Mouse (Mus musculus) lung, postnatal 25 days (tissue): ENCODE measurements around the gene Ctsq.
"Not testable (repeated sequence)": the region's sequence is repeated elsewhere in the genome, so short reads cannot be mapped to it uniquely, and the experiment has no call there.

Experiments used
- DNase-seq: peaks from one replicate; pipeline ENCODE4 v3.0.0; 2022; ENCODE audit warnings: low spot score

The Ctsq gene

GRCm38 (mm10) chr13:61040531-61040930 lies at the start of gene Ctsq:
Ctsq (minus strand) TSS chr13:61040631.
- DNase-seq, result no peak

GRCm38 (mm10) chr13:61022785-61023184 lies 17.6 kb downstream of the Ctsq start:
- DNase-seq, result no peak

GRCm38 (mm10) chr13:61021844-61022243 lies 18.6 kb downstream of the Ctsq start:
- no peak for DNase-seq

GRCm38 (mm10) chr13:61010171-61010570 lies 30.3 kb downstream of the Ctsq start:
- no peak for DNase-seq

- no peak for DNase-seq
Measured at GRCm38 (mm10) chr13:61005859-61006258, 34.6 kb downstream of the Ctsq start, which contains the start of gene Ctsj. Ctsj (minus strand) TSS chr13:61005959.

- DNase-seq, result no peak
Measured at GRCm38 (mm10) chr13:60997600-60997999, 42.8 kb downstream of the Ctsq start.

DNA sequence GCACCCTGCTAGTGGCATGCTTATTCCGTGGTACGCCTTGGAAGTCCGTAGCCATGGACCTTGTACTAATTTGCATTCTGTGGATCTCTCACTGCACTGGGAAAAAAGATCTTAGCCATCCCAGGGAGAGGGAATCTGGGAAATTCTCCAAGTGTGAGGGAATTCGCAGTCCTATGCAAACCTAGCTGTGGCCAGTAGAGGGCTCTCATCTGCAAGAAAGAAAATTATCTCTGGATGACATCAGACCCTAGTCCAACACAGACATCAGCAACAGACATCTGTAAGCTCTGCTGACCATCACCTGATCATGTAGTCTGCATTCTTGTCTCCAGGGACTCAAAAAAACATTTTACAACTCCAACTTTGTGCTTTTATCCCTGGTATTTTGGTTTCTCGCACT lies 53.5 kb downstream of the Ctsq start:
- not testable (repeated sequence) for DNase-seq
